Mouse (Mus musculus) stomach, postnatal 0 days (tissue): Measurements from ENCODE around the gene Fam19a4.

Source experiments
- CTCF ChIP-seq: IDR thresholded peaks from 2 replicates; pipeline ENCODE4 v1.5.1; 2016; ENCODE audit warnings: antibody characterized with exemption, low read depth, mild to moderate bottlenecking, moderate library complexity
- EP300 ChIP-seq: optimal IDR thresholded peaks from 2 replicates; pipeline ENCODE3; 2016; ENCODE audit warnings: antibody characterized with exemption

DNA sequence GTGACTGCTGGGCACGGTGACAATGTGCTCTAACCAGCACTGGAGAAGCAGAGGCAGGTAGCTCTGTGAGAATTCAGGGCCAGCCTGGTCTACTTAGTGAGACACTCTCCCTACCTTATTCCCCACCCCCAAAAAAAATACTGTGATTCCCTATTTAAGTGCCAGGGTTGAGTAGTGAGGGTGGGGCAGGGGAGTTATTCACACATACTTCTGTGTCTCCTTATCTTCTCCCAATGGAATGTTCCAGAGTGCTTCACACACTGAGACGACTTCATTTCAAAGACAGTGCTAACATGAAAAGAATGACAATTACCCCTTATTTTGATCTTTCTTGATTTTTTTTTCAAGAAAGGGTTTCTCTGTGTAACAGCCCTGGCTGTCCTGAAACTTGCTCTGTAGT is 40.9 kb downstream of the Fam19a4 start:
- TF ChIP-seq CTCF (no peak), EP300 (no peak)
